Mouse (Mus musculus) cerebellum, adult 2 months (tissue): ENCODE data around the gene Polr2g.

ENCODE experiments used
- CTCF ChIP-seq: fragments of 200-500 bp; IDR thresholded peaks from 2 replicates; pipeline ENCODE4 v1.5.1; 2011; ENCODE audit warnings: low read depth, mild to moderate bottlenecking, control low read depth, low read length, moderate library complexity, borderline replicate concordance; ENCODE audit not compliant: insufficient read depth
- POLR2A ChIP-seq: fragments of 200-500 bp; IDR thresholded peaks from 2 replicates; pipeline ENCODE4 v1.6.1; 2011; ENCODE audit warnings: low read length, control low read depth, borderline replicate concordance; ENCODE audit not compliant: insufficient read depth

GRCm38 (mm10) chr19:8818301-8818798, 20.0 kb upstream of the Polr2g start:
- no peak for TF ChIP-seq CTCF
- TF ChIP-seq POLR2A: no peak
